Mouse (Mus musculus) right cerebral cortex, postnatal 36 days (tissue): ENCODE measurements around the gene Ephx1.
A peak's percentile ranks its signal among the peaks of the same experiment; 100 is the strongest.
"Not testable (repeated sequence)": the region's sequence is repeated elsewhere in the genome, so short reads cannot be mapped to it uniquely, and the experiment has no call there.

Source experiments
- DNase-seq, 2 experiments: peaks; one replicate each; pipeline ENCODE4 v3.0.0; 2022; ENCODE audit warnings: low spot score in 2 of 2, mixed read lengths in 1 of 2

The Ephx1 gene

DNA sequence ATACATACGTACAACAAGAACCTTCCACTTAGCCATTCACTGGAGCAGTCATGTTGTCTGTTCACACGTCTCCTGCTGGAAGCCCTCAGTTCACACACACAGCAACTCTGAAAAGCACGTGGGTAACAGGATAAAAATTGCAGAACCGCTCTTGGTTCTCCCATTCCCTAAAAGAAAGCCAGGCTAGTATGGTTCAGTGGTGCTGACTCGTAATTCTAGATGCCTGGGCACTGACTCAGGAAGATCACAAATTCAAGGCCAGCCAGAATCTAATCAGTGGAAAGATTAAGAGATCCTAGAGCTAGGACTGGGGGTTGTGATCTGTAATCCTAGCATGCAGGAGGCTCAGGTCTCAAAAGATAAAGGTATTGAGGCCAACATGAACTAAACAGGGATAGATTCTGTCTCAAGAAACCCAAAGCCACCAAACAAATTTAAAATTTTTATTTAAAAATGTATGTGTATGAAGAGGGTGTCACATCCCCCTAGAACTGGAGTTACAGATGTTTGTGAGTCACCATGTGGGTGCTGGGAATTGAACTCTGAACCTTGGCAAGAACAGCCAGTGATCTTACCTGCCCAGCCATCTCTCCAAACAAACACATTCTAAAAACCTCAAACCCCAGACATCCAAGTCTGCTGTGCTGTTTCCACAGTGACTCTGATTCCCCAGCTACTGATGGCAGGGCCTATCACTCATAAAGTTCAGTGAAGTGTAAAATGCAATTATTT lies at the start of gene Ephx1:
Gene Ephx1 (minus strand): TSS at position 149 of the 732 bp plus-strand sequence.
- no peak for DNase-seq

DNA sequence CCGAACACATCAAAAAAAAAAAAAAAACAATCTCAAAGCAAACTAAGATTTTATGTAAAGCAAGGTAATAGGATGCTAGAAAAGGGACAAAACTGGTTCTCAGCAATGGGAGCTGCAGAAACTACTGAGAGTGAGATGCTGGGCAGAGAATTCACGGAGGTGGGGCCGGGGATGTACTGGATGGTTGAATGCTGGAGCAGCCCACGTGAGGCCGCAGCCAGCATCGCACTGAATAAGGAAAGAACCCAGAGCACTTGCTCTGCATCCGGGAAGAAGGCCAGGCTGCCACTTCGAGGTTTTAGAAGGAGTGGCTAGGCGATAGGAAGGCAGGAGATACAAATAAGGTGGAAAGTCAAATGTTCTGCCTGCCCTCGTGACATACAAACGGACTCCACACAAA lies 49.0 kb upstream of the Ephx1 start:
- DNase-seq: peak; percentile 7 to 48

DNA sequence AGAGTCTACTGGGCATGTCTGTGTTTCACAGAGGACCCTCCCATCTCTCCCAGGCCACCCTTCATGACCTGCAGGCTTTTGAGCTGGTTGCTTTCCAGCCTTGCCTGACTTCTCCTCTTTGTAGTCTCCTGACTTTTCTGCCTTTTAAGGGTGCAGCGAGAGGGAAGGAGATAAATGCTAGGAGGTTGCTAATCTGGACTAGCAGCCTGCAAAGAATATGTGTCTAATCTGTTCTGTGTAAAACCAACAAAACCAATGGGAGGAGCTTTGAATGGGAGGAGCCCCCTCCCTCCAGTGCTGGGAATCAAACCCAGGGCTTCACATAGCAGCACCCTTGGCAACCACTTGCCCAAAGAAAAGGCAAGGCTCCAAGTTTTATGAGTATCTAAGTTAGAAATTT lies 47.6 kb upstream of the Ephx1 start:
- DNase-seq: no peak

DNA sequence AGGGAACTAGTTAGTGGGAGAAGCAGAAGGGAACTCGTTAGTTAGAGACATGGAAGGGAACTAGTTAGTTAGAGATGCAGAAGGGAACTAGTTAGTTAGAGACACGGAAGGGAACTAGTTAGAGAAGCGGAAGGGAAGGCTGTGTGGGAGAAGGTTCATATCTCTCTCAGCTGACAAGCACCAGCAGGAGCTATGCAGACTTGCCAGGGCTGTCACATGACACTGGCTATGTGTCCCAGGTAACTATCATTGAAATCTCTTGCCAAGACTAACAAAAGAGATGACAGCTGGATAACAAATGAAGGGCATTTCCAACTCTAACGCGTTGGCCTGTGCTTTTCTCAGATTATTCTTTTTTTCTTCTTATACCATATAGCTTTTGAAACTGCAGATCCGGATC lies 43.9 kb upstream of the Ephx1 start:
- no peak for DNase-seq

DNA sequence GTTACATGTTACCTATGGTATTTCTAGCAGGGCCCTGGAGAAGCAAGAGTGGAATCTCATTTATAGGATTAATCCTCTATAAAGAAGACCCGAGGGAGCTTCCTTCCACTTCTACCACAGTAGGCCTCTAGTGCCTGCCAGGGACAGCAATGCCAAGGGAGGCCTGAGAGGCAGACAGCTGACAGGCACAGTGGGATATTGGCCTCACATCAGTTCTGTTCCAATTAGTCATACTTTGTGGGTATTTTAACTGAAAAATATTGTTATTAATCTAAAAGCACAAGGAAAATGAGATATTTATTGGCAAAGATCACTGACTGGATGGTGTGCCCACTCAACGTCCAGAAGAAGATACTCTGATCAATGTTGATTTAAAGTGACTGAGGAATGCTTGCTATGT lies 43.3 kb upstream of the Ephx1 start:
- DNase-seq: no peak

DNA sequence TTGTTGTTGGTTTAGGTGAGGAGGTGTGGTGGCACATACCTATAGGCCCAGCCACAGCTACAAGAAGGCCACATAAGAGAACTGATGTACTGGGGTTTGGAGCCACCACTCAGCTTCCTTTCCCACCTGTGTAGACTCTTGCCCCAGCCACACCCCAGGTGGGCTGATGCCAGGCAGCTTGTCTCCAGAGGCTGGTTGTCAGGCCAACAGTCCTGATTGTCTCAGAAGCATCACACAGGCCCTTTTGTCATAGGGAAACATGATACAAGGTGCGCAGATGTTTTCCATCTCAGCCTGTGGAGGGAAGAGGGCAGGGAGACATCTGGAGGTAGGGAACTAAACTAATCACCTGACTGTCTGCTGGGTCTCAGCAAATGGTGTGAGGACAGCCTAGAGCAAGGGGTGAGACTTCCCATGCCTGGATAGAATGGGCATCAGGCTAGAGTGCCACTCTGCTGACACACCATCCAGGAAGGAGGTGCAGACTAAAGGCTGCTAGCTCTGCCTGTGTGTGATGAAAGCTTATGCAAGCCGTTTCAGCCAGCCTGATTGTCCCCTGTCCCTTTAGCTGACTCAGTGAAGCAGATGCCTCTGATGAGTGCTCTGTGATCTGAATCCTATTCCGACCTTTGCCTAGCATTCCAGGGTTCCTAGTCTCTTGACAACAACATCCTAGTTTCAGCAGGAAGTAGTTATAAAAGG lies 41.2 kb upstream of the Ephx1 start:
- no peak for DNase-seq

DNA sequence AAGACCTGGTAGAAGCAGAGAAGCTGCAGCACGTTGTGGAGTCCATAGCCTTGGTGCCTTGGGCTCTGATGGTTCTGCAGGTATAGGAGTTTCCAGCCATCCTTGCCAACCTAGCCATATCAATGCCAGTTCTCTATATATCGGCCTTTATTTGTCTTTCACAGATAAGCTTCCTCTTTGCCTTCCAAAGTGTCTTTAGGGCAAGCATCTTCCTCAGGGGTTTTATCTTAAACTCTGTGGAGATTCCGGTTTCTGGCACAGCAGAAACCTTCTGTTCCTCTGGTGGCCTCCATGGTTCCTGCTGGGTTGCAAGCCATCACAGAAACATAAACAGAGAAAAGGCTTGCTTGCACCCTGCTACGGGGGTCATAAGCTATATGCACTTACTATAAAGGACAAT lies 32.2 kb upstream of the Ephx1 start:
- no peak for DNase-seq

DNA sequence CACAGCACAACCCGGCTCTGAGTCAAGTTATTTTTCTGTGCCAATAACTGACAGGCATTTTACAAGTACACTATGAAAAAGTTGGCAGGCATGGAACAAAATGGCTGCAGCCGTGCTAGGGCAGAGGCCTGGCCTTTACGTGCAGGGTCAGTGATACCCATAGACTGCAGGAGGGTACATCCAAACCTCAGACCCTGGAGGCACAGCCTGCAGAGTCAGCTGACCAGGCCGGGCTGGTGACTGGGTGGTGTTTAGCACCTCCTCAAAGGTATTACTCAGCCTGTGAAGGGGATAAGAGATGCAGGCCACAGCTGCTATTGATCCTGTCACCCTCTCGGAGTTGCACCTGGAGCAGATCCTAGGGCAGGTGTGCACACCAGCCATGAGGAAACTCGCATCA lies 30.2 kb upstream of the Ephx1 start, which contains the start of gene 9130409I23Rik:
Gene 9130409I23Rik (plus strand): TSS at position 301 of the 400 bp plus-strand sequence.
- no peak for DNase-seq

DNA sequence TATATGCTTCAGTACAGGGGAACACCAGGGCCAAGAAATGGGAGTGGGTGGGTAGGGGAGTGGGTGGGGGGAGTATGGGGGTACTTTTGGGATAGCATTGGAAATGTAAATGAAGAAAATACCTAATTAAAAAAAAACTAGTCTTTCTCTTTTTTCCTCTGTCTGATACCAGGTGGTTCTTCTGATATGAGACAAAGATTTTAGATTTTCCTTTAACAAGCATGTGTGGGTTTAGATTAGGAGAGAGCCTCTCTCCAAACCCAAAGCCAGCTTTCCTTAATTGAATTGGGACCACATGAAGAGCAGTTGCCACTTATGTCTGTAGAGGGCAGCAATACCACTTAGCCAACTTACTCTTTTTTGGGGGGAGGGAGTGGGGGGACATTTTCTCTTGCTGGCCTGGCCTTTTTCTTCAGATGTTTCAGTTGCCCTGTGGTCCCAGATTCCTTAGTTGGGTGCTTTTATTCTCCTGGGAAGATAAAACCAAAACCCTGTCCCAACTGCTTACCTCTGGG lies 28.7 kb upstream of the Ephx1 start:
- no peak for DNase-seq

DNA sequence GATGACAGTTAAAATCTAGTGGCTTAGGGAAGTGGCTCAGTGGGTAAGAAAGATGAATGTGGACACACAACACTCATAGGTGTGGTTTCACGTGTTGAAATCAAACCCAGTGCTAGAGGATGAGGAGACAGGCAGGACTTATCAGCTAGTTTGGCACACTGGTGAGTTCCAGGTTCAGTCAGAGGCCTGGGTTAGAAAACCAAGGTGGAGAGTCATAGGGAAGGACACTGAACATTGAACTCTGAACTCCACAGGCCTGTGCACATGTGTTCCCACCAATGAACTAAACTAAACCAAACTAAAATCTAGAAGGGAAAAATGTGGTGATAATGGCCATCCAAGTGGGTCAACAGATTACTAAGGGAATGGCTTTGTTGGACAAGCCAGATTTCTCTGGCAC lies 26.8 kb upstream of the Ephx1 start:
- no peak for DNase-seq

DNA sequence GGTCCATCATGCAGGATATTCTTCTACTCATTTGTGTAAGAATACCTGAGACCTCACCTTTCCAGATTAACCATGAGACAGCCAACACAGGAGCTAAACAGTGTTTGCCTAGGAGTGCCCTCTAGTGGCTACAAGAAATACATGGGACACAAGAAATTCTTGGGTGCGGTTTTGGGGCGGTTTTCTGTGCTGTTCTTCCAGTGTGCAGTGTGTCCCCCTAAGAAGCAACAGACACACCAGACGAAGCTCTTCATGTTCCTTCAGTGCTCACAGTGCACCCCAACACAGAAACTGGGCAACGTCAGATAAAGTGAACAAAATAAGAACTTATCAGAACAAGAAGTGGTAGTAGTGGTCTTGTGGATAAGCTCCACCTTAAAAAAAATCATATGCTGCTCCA lies 18.9 kb upstream of the Ephx1 start:
- no peak for DNase-seq

DNA sequence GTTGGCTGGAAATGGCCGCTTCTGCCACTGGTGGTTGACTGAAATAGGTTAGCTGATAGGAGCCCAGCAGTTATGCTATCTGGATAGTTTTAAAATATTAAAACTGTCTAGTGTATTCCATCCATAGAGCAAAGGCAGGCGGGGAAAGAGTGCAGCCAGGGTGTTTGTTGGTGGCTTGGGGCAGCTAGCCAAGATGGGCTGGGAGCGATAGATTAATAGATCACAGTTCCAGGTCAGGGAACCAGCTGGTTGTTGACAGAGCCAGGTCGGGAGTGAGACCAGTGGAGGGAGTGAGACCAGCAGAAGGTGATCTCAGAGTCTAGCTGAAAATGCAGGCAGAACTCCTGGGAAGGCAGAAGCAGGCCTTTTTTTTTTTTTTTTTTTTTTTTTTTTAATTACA lies 16.9 kb upstream of the Ephx1 start:
- no peak for DNase-seq

DNA sequence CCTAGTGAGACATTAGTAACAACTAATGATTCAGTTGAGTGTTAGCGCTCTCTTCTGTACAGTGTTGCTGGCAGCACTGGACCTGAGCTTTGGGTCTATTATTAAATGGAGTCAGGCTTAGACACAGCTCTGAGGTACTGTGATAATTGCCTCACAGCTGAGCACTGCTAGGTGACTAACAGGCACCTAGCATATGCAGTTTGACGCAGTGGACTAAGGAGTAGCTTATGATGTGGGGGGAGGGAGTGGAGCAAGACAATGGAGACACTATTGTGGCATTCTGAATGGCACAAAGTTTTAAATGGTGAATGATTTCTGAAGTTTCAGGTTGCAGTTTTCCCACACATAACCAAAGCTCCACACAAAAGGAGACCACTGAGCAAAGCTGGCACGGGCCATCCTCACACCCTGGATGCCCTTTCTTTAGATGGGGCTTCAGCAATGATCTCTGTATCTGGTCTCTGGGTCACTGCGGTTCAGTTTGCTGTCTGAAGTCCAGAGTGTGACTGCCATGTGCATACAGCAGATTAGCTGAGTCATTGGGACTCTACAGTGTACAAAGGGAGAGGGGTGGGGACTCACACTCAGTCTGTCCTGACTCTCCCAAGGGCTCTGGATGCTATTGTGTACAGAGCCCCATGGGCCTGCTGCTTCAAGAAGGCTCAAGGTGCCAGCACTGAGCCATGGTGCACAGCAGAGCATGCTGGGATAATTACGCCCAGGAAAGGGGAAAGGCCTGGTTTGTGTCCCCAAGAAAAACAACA lies 14.5 kb upstream of the Ephx1 start:
- not testable (repeated sequence) for DNase-seq

DNA sequence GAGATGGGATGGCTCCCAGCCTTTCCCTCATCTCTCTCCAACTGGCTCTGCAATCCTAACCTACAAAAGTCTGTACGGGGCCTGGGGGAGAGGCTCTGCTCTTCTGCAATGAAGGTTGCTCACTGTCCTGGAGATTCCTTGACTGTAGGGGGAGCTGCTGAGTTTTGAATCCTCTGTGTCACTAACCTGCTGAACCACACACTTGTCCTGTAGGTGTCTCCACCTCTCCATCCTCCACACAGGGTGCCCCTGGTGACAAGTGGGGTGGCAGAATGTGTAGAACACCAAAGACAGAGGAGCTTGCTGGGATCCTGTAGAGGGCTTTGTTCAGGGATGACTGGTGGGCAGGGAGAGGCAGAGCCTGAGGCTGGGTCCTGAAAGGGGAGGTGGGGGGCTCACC lies 1.6 kb upstream of the Ephx1 start:
- peak; percentile 19 to 25 for DNase-seq

DNA sequence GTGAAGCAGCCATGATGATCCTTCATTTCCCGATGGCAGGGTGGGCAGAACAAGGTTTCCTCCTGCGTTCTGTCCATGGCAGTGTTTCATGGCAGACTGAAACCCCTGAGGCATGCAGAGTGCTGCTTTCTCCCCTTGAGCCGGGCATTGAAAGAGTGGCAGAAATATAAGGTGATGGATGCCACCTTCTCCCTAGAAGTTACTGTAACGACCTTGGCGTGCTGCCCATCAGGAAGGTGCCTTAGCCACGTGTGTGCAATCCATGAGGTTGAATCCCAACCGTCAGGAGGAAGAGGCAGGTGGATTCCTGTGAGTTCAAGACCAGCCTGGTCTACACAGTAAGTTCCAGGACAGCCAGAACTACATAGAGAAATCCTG lies 773 bp upstream of the Ephx1 start:
- DNase-seq: no peak

DNA sequence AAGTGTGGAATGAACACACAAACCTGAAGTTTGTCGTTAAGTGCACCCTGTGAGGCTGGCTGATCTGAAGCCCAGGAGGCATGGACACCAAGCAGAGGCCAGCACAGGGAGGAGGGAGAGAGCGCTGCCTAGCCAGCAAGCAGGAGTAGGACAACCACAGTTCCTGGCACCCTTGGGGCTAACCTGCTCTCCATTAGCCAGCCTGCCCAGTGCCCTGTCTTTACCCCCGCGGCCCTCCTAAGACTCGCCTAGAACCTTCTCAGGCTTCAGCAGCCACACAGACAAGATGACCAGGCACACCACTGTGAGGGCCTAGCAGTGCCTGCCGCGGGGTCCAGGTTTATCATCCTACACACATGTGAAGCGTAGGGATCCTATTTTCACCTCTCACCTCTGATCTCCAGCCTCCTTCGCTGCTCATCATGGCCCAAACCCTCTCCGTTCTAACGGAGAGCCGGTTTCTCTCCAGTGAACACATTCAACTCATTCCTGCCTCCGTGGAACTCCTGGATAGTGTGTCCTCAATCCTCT lies 2.7 kb downstream of the Ephx1 start:
- DNase-seq: no peak

DNA sequence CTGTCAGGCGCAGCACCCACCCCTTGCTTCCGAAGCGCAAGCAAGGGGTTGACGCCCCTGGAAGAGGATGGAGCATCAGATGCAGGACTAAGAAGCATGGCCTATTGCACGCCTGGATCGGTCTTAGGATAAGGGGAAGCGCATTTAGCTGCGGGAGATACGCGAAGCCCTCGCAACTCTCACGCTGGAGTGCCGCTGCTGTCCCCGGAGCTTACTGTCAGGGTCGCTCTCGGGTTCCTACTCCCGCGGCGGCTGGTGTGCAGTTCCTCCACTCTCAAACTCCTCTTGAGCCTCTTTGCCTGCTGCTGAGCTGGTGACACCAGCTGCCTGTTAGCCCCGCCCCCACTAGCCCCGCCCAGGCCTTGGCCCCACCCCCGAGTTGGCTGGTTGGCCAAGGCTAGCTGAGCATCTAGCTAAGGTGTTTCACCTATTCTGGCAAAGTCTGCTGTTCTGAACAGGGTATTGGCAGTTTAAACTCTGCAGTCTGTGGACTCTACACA lies 3.4 kb downstream of the Ephx1 start:
- peak; percentile 61 to 68 for DNase-seq

DNA sequence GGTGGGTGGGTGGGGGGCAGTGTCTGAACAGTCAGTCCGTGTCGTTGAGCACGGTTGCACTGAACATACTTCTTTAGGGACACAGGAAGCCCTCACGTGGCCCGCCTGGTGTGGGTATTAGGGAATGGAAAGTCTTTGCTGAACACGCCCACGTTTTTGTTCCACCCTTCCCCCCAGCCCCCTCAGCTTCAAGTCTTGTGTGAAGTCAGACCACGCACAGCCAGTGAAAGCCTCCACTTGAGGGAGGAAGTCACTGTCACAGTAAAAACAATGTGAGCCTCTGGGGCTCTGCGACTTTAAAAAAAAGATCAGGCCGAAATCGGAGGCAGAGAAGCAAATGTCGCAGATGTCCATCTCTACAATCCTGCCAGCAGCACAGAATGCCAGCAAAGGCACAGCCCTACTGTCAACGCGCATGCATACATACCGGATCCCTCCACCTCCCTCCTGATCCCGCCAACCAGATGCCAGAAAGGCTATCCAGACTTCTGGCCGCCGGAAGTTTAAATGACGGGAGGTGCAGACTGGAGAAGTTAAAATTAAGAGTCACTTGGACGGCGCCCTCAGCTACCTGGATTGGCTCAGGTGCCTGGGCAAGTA lies 4.1 kb downstream of the Ephx1 start:
- peak; percentile 82 to 88 for DNase-seq

DNA sequence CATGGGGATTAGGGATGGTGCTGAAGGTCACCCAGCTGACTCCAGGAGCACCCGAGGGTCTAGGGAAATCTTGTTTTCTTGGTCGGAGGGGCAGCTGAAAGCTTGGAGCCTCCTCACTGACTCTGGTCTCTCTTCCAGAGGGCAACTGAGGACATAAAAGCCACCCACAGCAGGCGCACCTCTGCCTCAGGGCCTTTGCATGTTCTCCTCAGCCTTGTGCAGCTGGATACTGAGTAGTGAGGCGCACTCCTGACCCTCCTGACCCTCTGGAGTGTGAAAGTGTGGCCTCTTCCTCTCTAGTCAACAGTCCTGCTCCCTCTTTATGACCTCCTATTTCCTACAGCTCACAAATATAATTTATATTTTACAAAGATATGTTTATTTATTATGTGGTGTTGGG lies 4.7 kb downstream of the Ephx1 start:
- no peak for DNase-seq

DNA sequence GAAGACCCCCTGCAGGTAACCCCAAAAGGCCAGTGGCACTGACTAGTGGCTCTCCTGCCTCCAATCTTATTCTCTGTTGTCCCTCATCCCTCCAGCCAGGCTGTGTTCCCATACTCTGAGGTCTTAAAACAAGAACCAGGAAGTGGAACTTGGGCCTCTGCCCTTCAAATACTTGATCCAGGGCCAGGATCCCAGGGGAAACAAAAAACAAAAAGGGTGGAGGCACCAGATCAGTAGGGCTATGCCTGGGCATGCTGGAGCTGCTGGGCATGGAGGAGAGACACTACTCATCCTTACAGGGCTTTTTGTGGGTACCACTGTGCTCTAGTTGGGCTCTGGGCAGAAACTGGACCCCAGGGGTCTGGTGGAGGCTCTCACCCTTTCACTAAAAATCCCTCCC lies 5.1 kb downstream of the Ephx1 start:
- DNase-seq: no peak

DNA sequence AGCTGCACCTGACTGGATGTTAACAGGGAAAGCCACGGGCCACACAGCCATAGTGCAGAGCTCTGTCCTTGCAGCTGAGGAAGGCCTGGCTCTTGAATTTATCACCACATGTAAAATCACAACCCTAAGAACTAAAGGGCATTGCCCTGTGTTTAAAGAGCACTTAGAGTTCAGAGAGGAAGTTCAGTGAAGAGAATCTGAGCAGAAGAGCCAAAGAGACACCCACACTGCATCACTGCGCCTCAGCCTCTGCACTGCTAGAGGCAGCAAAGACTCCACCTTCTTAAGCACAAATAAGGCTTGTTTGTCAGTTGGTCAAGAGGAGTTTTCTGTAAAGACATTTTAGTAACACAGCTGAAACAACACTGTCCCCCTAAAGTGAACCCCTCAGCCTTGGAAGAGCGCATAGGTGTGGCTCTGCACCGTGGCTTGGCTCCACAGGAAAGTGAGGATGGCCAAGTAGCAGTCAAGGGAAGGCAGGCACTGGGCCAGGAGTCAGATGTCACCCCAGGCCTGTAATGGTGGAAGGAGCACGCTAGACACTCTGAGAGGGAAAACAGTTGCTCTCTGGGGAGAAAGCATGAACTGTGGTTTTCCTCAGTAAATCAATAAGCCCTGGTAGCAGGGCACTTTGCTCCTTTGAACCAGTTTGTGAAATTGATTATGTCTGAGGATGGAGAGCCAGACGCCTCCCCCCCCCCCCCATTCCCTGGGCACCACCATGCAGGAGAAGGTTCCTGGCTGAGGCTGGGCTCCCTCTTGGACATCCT lies 5.8 kb downstream of the Ephx1 start:
- DNase-seq: no peak
